Mouse (Mus musculus) neural tube, embryonic 13.5 days (tissue): Measurements from ENCODE around the gene Map4k2. TPM values are rescaled to one million over a fixed set of nuclear protein-coding genes. Genes with fewer than 3 reads are reported as not detected.
A peak's percentile ranks its signal among the peaks of the same experiment; 100 is the strongest.

Experiments
- ATAC-seq: fragments of 200-750 bp; cut with Nextera tagmentation; 2 replicates; pipeline ENCODE4 v1.8.0; 2017; ENCODE audit warnings: low read depth, mild to moderate bottlenecking, moderate TSS enrichment, moderate library complexity
- H3K27ac ChIP-seq: fragments of 300-500 bp; sonication (generic); replicated peaks from 2 replicates; pipeline ENCODE4 v1.5.1; 2015; ENCODE audit warnings: moderate library complexity, mild to moderate bottlenecking, inconsistent platforms
- H3K27me3 ChIP-seq: fragments of 300-500 bp; sonication (generic); 2 replicates; pipeline ENCODE4 v1.6.1; 2015; ENCODE audit warnings: mild to moderate bottlenecking, inconsistent platforms
- H3K36me3 ChIP-seq: fragments of 300-500 bp; sonication (generic); 2 replicates; pipeline ENCODE4 v1.6.1; 2015; ENCODE audit warnings: mild to moderate bottlenecking, inconsistent platforms
- H3K4me1 ChIP-seq: fragments of 300-500 bp; sonication (generic); replicated peaks from 2 replicates; pipeline ENCODE4 v1.6.1; 2015; ENCODE audit warnings: inconsistent platforms
- H3K4me2 ChIP-seq: fragments of 300-500 bp; sonication (generic); 2 replicates; pipeline ENCODE4 v1.6.1; 2015; ENCODE audit warnings: inconsistent platforms, mild to moderate bottlenecking, moderate library complexity
- H3K4me3 ChIP-seq: fragments of 300-500 bp; sonication (generic); 2 replicates; pipeline ENCODE4 v1.5.1; 2015; ENCODE audit warnings: mild to moderate bottlenecking, inconsistent platforms
- H3K9ac ChIP-seq: fragments of 300-500 bp; sonication (generic); 2 replicates; pipeline ENCODE4 v1.6.1; 2015; ENCODE audit warnings: moderate library complexity, mild to moderate bottlenecking, inconsistent platforms
- H3K9me3 ChIP-seq: fragments of 300-500 bp; sonication (generic); 2 replicates; pipeline ENCODE4 v1.6.1; 2016; ENCODE audit warnings: inconsistent platforms
- WGBS: fragments of 180-500 bp; shearing (Covaris S2); methylation state at CpG from one replicate; pipeline ENCODE4 v1.1.7; 2015; 5-methylcytosine and 5-hydroxymethylcytosine counted together
- polyA plus RNA-seq: library from polyadenylated mRNA; unstranded; fragments of >200 nt; fragmentation: Nextera tagmentation; extraction: Ambion mirVana; gene quantifications from 2 replicates; pipeline ENCODE4 v1.2.1, GENCODE M21; 2015

The Map4k2 gene
- polyA plus RNA-seq, result 13.5 and 17.0 TPM in 2 replicates

DNA sequence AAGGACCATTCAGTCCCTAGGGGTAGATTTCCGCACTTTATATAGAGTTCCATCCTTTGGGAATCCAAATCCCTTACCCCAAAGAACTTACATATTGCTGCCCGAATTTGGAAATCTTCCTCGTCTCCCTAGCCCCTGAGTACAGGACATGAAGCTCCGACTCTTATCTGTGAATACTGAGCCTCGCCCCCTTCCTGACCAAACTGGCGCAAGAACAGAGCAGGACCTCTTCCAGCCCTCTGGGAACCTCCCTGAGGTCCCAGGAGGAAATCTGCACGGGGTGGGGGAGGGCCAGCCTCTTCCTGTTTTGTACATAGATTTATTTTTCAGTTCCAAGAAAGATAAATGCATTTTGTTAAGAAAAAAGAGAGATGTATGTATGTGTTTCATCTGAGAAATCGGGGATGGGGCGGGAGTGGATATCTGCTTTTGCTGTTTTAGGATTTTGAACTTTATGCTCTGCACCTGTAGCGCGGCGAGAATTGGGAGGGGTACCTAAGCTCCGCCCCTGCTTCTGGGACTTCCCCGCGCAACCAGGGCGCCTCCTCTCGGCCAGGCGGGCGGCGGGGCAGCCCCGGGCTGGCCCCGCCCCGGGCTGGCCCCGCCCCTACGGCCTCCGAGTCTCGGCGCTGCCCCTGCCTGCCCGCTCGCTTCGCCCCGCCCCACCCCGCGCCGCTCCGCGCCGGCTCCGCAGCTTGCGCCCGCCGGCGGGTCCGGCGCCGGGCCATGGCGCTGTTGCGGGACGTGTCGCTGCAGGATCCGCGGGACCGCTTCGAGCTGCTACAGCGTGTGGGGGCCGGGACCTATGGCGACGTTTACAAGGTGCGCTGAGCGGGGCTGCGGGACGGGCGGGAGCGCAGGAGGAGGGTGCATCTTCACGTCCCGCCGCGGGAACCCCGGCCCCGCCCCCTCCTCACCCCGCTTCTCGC lies at the start of gene Map4k2:
TSS of gene Map4k2 (plus strand) at position 612 of the 929 bp plus-strand sequence.
- WGBS, result 7% methylated on average over 69 of the region's 72 CpGs
- Histone ChIP-seq H3K27ac (peak within 1 kb of the TSS; percentile 18), H3K27me3 (no peaks in the 10 kb centered on the region)

DNA sequence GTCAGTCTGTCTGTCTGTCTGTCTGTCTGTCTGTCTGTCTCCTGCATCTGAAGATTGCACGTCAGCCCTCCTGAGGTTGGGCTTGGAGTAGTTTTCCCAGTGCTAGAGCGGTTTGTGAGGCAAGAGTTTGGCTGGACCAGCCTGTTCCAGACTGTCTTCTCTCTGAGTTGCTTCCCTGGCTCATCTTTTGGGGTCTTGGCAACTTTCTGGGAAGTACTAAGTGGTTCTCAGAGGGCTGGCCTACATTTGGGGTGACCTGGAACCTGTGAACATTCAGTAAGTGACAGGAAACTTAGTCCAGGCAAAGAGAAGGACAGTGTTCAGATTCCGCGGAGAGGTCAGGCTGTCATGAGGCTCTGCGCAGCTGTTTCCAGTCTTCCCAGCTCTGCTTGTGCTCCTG lies 48.7 kb upstream of the Map4k2 start:
- no peak for ATAC-seq

More for the DNA sequence above, at the start of gene Map4k2:
- peaks cover 37% of the 10 kb centered on the region for H3K4me1 ChIP-seq
- H3K36me3 ChIP-seq, result peaks cover 70% of the 10 kb centered on the region
- ATAC-seq, result peak; percentile 28; the same call in 1 of the 2 replicates
- H3K4me3 ChIP-seq, result peak within 1 kb of the TSS; percentile 59
- no peaks in the 10 kb centered on the region for H3K9me3 ChIP-seq
- peak within 1 kb of the TSS; percentile 78 for H3K9ac ChIP-seq
- peak within 1 kb of the TSS; percentile 85 for H3K4me2 ChIP-seq

DNA sequence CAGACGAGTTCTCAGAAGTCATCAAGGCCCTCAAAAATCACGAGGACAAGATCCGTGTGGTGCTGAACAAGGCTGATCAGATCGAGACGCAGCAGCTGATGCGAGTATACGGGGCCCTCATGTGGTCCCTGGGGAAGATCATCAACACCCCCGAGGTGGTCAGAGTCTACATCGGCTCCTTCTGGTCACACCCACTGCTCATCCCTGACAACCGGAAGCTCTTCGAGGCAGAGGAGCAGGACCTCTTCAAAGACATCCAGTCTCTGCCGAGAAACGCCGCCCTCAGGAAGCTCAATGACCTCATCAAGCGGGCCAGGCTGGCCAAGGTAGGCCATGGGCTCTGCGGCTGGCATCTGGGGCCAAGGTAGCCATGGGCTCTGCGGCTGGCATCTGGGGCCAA lies 46.6 kb upstream of the Map4k2 start:
- Histone ChIP-seq H3K4me2 (no peak overlapping the region), H3K27ac (no peak overlapping the region), H3K27me3 (no peaks in the 10 kb centered on the region), H3K4me1 (no peaks in the 10 kb centered on the region), H3K9ac (no peak overlapping the region), H3K4me3 (no peak overlapping the region), H3K9me3 (no peaks in the 10 kb centered on the region), H3K36me3 (peaks cover 82% of the 10 kb centered on the region)
- no peak for ATAC-seq
- 95% methylated on average over 17 of the region's 17 CpGs for WGBS

More for the DNA sequence above, 48.7 kb upstream of the Map4k2 start:
- Histone ChIP-seq H3K27me3 (no peaks in the 10 kb centered on the region), H3K4me3 (no peak overlapping the region), H3K4me2 (no peak overlapping the region), H3K9ac (no peak overlapping the region), H3K4me1 (peaks cover 11% of the 10 kb centered on the region; the same call in 1 of the 2 replicates), H3K27ac (no peak overlapping the region), H3K9me3 (no peaks in the 10 kb centered on the region), H3K36me3 (peaks cover 76% of the 10 kb centered on the region)
- 95% methylated on average over 5 of the region's 5 CpGs for WGBS

DNA sequence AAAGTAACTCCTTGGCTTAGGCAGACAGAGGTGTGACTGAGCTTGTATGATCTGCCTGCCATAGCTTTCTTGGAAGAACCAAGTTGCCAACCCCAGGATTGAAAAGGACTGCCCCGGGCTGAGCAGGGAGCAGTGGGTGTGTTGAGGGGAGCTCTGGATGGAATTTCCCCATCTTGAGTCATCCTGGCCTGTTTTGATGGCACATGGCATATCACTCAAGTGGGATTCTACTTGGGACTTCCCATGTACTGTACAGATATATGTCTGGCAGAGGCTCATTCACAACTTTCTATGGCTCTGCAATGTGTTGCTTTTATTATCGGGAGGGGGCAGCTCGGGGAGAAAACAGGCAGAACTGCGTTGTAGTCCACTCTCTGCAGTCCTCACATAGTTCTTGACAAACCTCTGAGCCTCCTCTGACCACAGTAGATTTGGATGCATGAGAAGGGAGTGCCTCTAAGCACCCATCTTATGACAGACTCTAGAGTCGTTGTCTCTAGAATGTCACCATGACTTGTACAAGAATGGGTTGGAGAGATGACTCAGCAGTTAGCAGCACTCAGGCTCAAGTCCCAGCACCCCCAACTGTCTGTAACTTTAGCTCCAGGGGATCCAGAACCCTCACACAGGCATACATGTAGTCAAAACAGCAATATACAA lies 44.3 kb upstream of the Map4k2 start:
- Histone ChIP-seq H3K9ac (no peak overlapping the region), H3K27ac (no peak overlapping the region), H3K9me3 (no peaks in the 10 kb centered on the region), H3K4me2 (no peak overlapping the region), H3K4me3 (no peak overlapping the region), H3K36me3 (peaks cover 90% of the 10 kb centered on the region), H3K27me3 (no peaks in the 10 kb centered on the region), H3K4me1 (peaks cover 7% of the 10 kb centered on the region; the same call in 1 of the 2 replicates)
- WGBS, result 87% methylated on average over 5 of the region's 5 CpGs
- no peak for ATAC-seq

DNA sequence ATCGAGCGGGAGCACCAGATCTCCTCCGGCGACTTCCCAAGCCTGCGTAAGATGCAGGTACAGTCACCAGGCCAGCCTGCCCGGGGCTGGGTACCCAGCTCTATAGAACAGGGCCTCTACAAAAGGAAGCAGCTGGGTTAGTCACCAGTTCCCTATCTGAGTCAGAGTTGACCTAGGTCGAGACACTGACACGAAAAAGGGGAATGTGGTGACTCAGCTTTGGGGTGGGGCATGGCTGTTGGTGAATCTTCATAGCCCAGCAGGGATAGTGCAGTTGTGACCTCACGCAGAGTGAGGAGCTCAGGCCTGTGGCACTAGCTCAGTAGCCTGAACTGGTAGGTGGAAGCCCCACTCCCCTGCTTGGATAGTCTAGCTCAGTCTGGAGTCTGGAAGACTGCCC lies 43.3 kb upstream of the Map4k2 start:
- peaks cover 83% of the 10 kb centered on the region for H3K36me3 ChIP-seq
- no peak overlapping the region for H3K9ac ChIP-seq
- peaks cover 7% of the 10 kb centered on the region; the same call in 1 of the 2 replicates for H3K4me1 ChIP-seq
- H3K27ac ChIP-seq, result no peak overlapping the region
- ATAC-seq, result no peak
- no peak overlapping the region for H3K4me2 ChIP-seq
- no peak overlapping the region for H3K4me3 ChIP-seq
- H3K27me3 ChIP-seq, result no peaks in the 10 kb centered on the region
- 93% methylated on average over 9 of the region's 9 CpGs for WGBS
- H3K9me3 ChIP-seq, result no peaks in the 10 kb centered on the region

DNA sequence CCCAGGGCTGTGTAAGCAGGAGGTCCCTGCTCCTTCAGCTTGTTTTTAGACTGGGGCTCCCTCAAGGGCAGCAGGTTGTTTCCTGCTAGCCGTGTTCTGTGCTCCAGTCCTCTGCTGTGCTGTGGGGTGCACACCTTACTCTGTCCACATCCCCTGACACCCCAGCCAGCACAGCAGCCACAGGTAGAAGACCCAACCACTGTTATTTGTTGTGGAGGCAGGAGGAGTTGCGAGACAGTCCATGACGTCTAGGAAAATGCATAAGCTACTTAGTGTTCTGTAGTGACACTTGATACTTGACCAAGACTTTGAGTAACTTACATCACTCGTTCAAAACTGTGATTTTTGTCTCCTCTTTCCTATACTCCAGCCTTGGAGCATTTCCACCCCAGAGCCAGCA lies 41.9 kb upstream of the Map4k2 start:
- peaks cover 75% of the 10 kb centered on the region for H3K36me3 ChIP-seq
- H3K9me3 ChIP-seq, result no peaks in the 10 kb centered on the region
- no peak overlapping the region for H3K4me3 ChIP-seq
- no peaks in the 10 kb centered on the region for H3K27me3 ChIP-seq
- WGBS, result 82% methylated on average over 4 of the region's 4 CpGs
- no peak for ATAC-seq
- H3K4me2 ChIP-seq, result no peak overlapping the region
- no peak overlapping the region for H3K27ac ChIP-seq
- no peak overlapping the region for H3K9ac ChIP-seq
- H3K4me1 ChIP-seq, result peaks cover 7% of the 10 kb centered on the region; the same call in 1 of the 2 replicates

DNA sequence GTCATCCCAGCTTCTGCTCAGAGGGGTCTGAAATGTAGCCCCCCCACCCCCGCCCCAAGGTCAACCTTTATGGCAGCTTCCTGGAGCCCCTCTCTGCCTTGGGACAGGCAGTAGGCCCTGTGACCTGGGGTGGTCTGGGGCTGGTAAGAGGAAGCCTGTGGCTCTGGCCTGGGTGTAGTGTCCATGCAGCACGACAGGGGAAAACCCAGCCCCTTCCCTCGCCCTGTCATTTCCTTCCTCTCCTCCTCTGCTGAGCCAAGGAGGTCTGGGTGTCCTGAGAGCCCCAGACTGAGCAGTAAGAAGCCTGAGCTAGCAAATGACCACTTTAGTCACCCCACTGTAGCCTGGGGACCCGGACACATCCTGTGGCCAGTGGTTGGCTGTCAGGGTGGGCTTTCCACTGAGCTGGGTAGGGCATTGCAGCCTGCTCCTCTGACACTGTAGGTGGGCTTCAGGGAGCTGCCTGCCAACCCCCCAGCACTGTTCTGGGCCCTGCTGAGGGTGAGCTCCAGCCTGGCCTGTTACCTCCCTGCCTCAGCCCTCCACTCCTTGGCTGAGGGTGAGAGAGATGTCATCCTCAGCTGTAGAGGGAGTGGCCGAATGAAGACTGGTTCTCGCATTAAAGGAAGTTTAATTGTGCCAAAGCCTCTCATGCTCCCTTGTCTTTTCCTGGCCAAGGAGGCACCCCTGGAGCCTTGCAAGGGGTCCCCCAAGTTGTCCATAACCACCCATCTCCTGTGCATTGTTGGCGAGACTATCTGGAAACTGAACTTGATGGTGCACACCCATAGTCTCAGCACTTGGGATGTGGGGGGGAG lies 41.3 kb upstream of the Map4k2 start:
- H3K4me2 ChIP-seq, result no peak overlapping the region
- no peak for ATAC-seq
- no peaks in the 10 kb centered on the region for H3K27me3 ChIP-seq
- WGBS, result 82% methylated on average over 7 of the region's 7 CpGs
- H3K9ac ChIP-seq, result no peak overlapping the region
- H3K4me1 ChIP-seq, result peaks cover 7% of the 10 kb centered on the region; the same call in 1 of the 2 replicates
- H3K27ac ChIP-seq, result no peak overlapping the region
- H3K9me3 ChIP-seq, result no peaks in the 10 kb centered on the region
- peaks cover 68% of the 10 kb centered on the region for H3K36me3 ChIP-seq
- H3K4me3 ChIP-seq, result no peak overlapping the region

DNA sequence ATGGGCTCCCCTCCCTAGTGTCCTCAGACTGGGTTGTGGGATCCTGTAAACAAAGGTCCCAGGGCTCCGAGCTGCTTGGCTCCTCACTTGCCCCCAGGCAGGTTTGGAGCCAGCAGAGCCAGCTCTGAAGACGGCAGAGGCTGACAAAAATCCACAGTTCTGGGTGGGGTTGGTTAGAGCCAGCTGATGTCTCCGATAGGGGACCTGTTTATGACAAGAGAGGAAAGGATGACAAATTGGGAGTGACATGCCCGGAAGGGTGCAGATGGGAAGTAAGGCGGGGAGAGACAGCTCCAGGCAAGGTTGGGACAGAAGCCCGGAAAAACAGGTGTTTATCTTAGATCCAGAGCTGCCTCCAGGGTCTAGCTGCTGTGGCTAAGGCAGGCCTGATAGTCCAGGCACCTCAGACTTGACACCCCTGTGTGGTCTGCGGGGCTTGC lies 40.5 kb upstream of the Map4k2 start:
- H3K27me3 ChIP-seq, result no peaks in the 10 kb centered on the region
- H3K9ac ChIP-seq, result no peak overlapping the region
- no peaks in the 10 kb centered on the region for H3K9me3 ChIP-seq
- no peak for ATAC-seq
- 68% methylated on average over 7 of the region's 7 CpGs for WGBS
- H3K4me1 ChIP-seq, result peaks cover 7% of the 10 kb centered on the region; the same call in 1 of the 2 replicates
- no peak overlapping the region for H3K4me2 ChIP-seq
- H3K4me3 ChIP-seq, result no peak overlapping the region
- peaks cover 61% of the 10 kb centered on the region for H3K36me3 ChIP-seq
- no peak overlapping the region for H3K27ac ChIP-seq

DNA sequence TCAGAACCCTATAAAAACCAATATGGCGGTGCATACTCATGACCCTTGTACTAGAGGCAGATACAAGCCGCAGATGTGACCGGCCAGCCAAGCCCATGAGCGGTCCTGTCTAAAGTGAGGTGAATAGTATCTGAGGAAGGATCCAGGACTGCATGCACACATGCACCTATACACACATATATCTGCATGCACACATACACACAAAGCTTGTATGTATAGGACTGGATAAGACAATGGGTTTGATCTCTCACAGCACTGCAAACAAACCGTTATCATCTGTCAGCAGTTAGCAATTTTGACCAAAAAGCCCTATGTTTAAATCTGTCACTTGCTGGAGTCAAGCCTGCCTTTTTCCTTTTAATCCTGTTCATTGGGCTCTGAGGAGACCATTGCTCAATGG lies 38.8 kb upstream of the Map4k2 start:
- H3K27me3 ChIP-seq, result no peaks in the 10 kb centered on the region
- no peak for ATAC-seq
- no peaks in the 10 kb centered on the region for H3K9me3 ChIP-seq
- no peak overlapping the region for H3K27ac ChIP-seq
- H3K4me3 ChIP-seq, result no peak overlapping the region
- H3K36me3 ChIP-seq, result peaks cover 44% of the 10 kb centered on the region
- H3K4me1 ChIP-seq, result peaks cover 14% of the 10 kb centered on the region
- H3K9ac ChIP-seq, result no peak overlapping the region
- H3K4me2 ChIP-seq, result no peak overlapping the region
- WGBS, result 95% methylated on average over 5 of the region's 5 CpGs

DNA sequence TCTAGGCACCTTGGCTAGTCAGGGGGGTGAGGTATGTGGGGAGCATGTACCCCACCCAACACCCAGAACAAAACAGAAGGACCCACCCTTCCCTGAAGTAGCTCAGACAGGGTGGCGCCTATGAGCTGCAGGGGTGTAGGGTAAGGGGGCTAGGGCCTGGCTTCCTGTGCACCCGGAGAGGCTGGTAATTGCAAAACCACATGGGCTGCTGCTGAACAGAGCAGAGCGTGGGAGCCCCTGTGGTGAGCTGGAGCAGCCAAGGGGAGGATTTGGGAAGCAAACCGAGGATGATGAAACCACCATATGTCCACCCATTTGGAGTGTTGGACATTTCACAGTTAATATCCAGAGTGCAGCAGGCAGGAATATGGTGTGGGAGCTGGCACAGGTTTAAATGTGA lies 38.4 kb upstream of the Map4k2 start:
- no peak overlapping the region for H3K27ac ChIP-seq
- no peak for ATAC-seq
- H3K9ac ChIP-seq, result no peak overlapping the region

DNA sequence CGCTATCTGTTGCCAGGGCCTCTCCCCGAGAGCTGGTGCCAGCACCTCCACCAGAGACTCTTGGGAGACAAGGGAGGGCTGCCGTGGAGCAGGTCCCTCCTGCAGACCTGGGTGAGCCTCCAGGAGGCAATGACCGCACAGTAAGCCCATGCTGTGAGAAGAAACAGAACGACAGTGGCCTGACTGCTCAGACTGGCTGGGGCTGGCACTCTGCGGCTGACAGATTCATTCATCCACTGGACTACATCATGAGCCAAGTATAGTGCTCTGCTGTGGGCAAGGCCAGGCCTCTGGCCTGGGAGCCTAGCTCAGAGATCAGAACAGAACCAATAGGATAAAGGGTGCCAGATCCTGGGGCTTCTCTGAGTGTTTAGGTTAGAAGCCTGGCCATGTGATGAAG lies 37.1 kb upstream of the Map4k2 start:
- 82% methylated on average over 6 of the region's 6 CpGs for WGBS
- Histone ChIP-seq H3K4me1 (peaks cover 16% of the 10 kb centered on the region), H3K4me2 (no peak overlapping the region), H3K36me3 (peaks cover 27% of the 10 kb centered on the region), H3K9ac (no peak overlapping the region), H3K9me3 (no peaks in the 10 kb centered on the region), H3K27ac (no peak overlapping the region), H3K4me3 (no peak overlapping the region), H3K27me3 (no peaks in the 10 kb centered on the region; the same call in 1 of the 2 replicates)
- ATAC-seq, result no peak

More for the DNA sequence above, 38.4 kb upstream of the Map4k2 start:
- H3K4me2 ChIP-seq, result no peak overlapping the region
- WGBS, result 42% methylated on average over 4 of the region's 4 CpGs
- H3K36me3 ChIP-seq, result peaks cover 40% of the 10 kb centered on the region
- no peaks in the 10 kb centered on the region; the same call in 1 of the 2 replicates for H3K27me3 ChIP-seq
- no peaks in the 10 kb centered on the region for H3K9me3 ChIP-seq
- H3K4me1 ChIP-seq, result peaks cover 16% of the 10 kb centered on the region
- no peak overlapping the region for H3K4me3 ChIP-seq
